Mouse (Mus musculus) ES-E14 (cell line): ENCODE results near the gene Abca13. TPM values are rescaled to one million over a fixed set of nuclear protein-coding genes. Genes with fewer than 3 reads are reported as not detected.

ENCODE experiments used
- DNase-seq: peaks from one replicate; pipeline ENCODE4 v3.0.0-alpha.2; 2013; ENCODE audit warnings: low read depth, low spot score
- H3K27ac ChIP-seq: 2 replicates; pipeline ENCODE4 v1.5.1; 2012; ENCODE audit warnings: low read depth, mild to moderate bottlenecking, low read length, moderate library complexity, mixed read lengths; ENCODE audit not compliant: poor library complexity, insufficient read depth, severe bottlenecking
- H3K36me3 ChIP-seq: 2 replicates; pipeline ENCODE4 v1.6.1; 2012; ENCODE audit warnings: mild to moderate bottlenecking, low read length, moderate library complexity, mixed read lengths; ENCODE audit not compliant: control insufficient read depth, poor library complexity, insufficient read depth, severe bottlenecking
- H3K4me1 ChIP-seq, 2 experiments: fragments of 150-350 bp in 1 of 2; sonication (generic) in 1 of 2; 2 replicates each; pipeline ENCODE4 v1.6.1; 2012; ENCODE audit warnings: low read length in 2 of 2, mild to moderate bottlenecking in 1 of 2, mixed read lengths in 1 of 2; ENCODE audit not compliant: control insufficient read depth in 2 of 2, insufficient read depth in 2 of 2, poor library complexity in 1 of 2
- H3K4me3 ChIP-seq, 2 experiments: fragments of 150-350 bp in 1 of 2; sonication (generic) in 1 of 2; 2 replicates each; pipeline ENCODE4 v1.5.1; 2012; ENCODE audit warnings: low read length in 2 of 2, low read depth in 1 of 2, mild to moderate bottlenecking in 1 of 2, mixed read lengths in 1 of 2; ENCODE audit not compliant: insufficient read depth in 1 of 2, poor library complexity in 1 of 2, severe bottlenecking in 1 of 2
- H3K9ac ChIP-seq: 2 replicates; pipeline ENCODE4 v1.6.1; 2012; ENCODE audit warnings: low read depth, mild to moderate bottlenecking, low read length, mixed read lengths; ENCODE audit not compliant: poor library complexity, insufficient read depth, severe bottlenecking
- H3K9me3 ChIP-seq: fragments of 150-350 bp; sonication (generic); 2 replicates; pipeline ENCODE4 v1.6.1; 2012; ENCODE audit warnings: low read depth, mild to moderate bottlenecking, low read length; ENCODE audit not compliant: control insufficient read depth, insufficient read depth
- CHD2 ChIP-seq: IDR thresholded peaks from 2 replicates; pipeline ENCODE4 v1.6.1; 2014; ENCODE audit warnings: mild to moderate bottlenecking, low read depth, low read length, inconsistent platforms
- HCFC1 ChIP-seq: IDR thresholded peaks from 2 replicates; pipeline ENCODE4 v1.6.1; 2012; ENCODE audit warnings: low read length, inconsistent platforms, borderline replicate concordance; ENCODE audit not compliant: insufficient read depth
- MAFK ChIP-seq: IDR thresholded peaks from 2 replicates; pipeline ENCODE4 v1.6.1; 2014; ENCODE audit warnings: mild to moderate bottlenecking, low read depth, low read length, inconsistent platforms; ENCODE audit not compliant: insufficient read depth
- ZC3H11A ChIP-seq: IDR thresholded peaks from 2 replicates; pipeline ENCODE4 v1.6.1; 2012; ENCODE audit warnings: low read depth, mild to moderate bottlenecking, inconsistent platforms, low read length, borderline replicate concordance
- ZNF384 ChIP-seq: IDR thresholded peaks from 2 replicates; pipeline ENCODE4 v1.6.1; 2012; ENCODE audit warnings: low read depth, low read length, inconsistent platforms
- in situ Hi-C, 2 experiments: fragments of 600-800 bp; cut with MboI; formaldehyde crosslinking; loops; one replicate each; pipeline ENCODE4 v1.15.1; 2025; ENCODE audit warnings: low sequenced_read_pairs in 2 of 2, inconsistent platforms in 1 of 2; ENCODE audit not compliant: unreplicated experiment in 2 of 2
- total RNA-seq: library from RNA; depleted of rRNA; stranded (reverse); fragments of 300-350 nt; gene quantifications from 2 replicates; pipeline ENCODE4 v1.2.3, GENCODE M21; 2012; rRNA removed

Gene Abca13
- total RNA-seq, 1 experiment, result 0.62 TPM

- in situ Hi-C loops, result no loop called here
- Histone ChIP-seq H3K4me1 (no peaks in the 10 kb centered on the region), H3K9ac (no peak overlapping the region), H3K9me3 (no peaks in the 10 kb centered on the region), H3K27ac (no peak overlapping the region), H3K4me3 (no peak overlapping the region), H3K36me3 (no peaks in the 10 kb centered on the region)
- TF ChIP-seq MAFK (no peak), ZC3H11A (no peak), ZNF384 (no peak), HCFC1 (no peak), CHD2 (no peak)
- no peak for DNase-seq
These were observed 493.2 kb downstream of the Abca13 start for GRCm38 (mm10) chr11:9684952-9685351.

DNA sequence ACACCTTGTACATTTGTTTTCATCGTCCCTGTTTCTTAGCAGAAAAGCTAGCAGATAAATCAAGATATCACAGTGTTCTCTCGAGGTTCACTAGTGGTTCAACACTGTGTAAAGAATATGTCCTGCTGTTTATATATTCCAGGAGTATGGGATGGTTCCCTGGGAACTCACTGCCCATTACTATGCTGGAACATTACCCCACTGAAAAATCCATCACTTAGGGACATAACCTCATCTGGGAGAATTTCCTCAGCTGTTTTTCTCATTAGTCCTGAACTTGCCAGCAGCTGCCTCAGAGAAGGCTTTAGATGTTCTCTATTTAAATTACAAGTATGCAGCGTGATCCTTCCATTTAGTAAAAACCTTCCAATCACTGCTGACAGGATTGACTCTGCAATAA is 513.4 kb downstream of the Abca13 start:
- DNase-seq, result no peak
- in situ Hi-C loops, result no loop called here
- TF ChIP-seq CHD2, result no peak
- no peak for TF ChIP-seq ZNF384
- TF ChIP-seq MAFK, result no peak
- TF ChIP-seq HCFC1, result no peak
- TF ChIP-seq ZC3H11A, result no peak

DNA sequence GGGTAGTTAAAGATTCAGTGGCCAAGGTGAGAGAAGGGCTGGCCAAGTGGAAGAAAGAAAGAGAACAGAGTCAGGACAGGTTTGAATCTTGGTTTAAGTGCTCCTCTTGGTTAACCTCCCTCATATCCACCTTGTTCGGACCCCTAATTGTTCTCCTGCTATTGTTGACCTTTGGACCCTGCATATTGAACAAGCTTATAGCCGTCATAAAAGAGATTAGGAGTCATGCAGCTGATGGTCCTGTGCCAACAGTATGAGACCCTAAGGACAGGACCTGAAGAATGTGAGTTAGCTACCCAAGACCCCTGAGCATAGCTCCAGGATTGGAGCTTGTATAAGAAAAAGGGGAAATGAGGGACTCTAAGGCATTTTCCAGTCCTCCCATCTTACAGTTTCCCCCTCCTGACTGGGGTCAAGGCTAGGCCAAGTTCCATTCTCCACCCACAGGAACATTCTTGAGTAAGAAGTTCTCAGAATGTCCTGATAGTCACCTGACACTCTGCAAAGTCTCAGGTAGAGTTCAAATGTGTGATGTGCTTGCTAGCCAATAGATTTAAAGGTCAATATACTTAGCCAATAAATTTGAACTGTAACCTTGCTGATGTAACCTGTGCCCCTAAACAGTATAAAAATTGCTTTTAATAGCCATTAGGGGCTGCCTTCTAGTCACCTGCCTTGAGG is 536.2 kb downstream of the Abca13 start:
- Histone ChIP-seq H3K9me3 (no peaks in the 10 kb centered on the region), H3K4me3 (no peak overlapping the region)

More for the DNA sequence above, 513.4 kb downstream of the Abca13 start:
- H3K9me3 ChIP-seq, result no peaks in the 10 kb centered on the region
- no peaks in the 10 kb centered on the region for H3K36me3 ChIP-seq
- H3K4me1 ChIP-seq, result no peaks in the 10 kb centered on the region
- H3K9ac ChIP-seq, result no peak overlapping the region
- H3K4me3 ChIP-seq, result no peak overlapping the region
- H3K27ac ChIP-seq, result no peak overlapping the region

DNA sequence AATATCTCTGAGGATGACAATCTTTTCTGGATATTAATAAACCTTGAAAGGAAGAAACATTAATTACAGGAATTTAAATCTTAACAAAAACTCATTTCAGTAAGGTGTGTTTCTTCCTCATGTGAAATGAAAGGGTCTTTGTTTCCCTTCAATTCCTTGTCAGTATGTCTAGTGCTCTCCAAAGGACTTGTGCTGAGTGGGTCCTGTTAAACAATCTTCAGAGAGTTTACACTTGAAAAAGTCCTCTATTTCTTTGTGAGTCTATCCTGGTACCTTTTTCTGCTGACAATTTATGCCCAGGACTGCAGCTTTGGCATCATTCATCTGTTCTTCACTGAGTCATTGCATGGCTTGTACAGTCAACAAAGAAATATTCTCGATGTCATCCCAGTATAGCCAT is 539.6 kb downstream of the Abca13 start:
- in situ Hi-C loops, result no loop called here
- no peaks in the 10 kb centered on the region for H3K36me3 ChIP-seq
- DNase-seq, result no peak
- H3K9ac ChIP-seq, result no peak overlapping the region
- no peaks in the 10 kb centered on the region for H3K9me3 ChIP-seq
- no peak for TF ChIP-seq CHD2
- TF ChIP-seq ZC3H11A, result no peak
- TF ChIP-seq ZNF384, result no peak
- TF ChIP-seq HCFC1, result no peak
- TF ChIP-seq MAFK, result no peak
- H3K4me3 ChIP-seq, result no peak overlapping the region
- H3K27ac ChIP-seq, result no peak overlapping the region
- no peaks in the 10 kb centered on the region for H3K4me1 ChIP-seq

More for the DNA sequence above, 536.2 kb downstream of the Abca13 start:
- Histone ChIP-seq H3K36me3 (no peaks in the 10 kb centered on the region), H3K27ac (no peak overlapping the region), H3K4me1 (no peaks in the 10 kb centered on the region), H3K9ac (no peak overlapping the region)
- TF ChIP-seq MAFK (no peak), HCFC1 (no peak), ZC3H11A (no peak), CHD2 (no peak), ZNF384 (no peak)
- no peak for DNase-seq
- in situ Hi-C loops, result no loop called here

Other genes starting within 250 kb of the Abca13 start
- 0.32 and 0.58 TPM in 2 replicates for gene Pkd1l1, start 218.7 kb upstream of the Abca13 start, total RNA-seq
- 26.6 and 27.4 TPM in 2 replicates for gene Hus1, start 180.8 kb upstream of the Abca13 start, total RNA-seq
- gene Gm11992, start 143.3 kb upstream of the Abca13 start, total RNA-seq, result 0.18 and 0.32 TPM in 2 replicates
- not detected in 2 replicates for gene Sun3, start 143.0 kb upstream of the Abca13 start, total RNA-seq
- gene Upp1, start 73.8 kb upstream of the Abca13 start, total RNA-seq, result 639 and 754 TPM in 2 replicates